Mouse (Mus musculus): ENCODE measurements around the gene Sympk. TPM values are rescaled to one million over a fixed set of nuclear protein-coding genes. Genes with fewer than 3 reads are reported as not detected.

Sympk gene
- polyA plus RNA-seq, 1 experiment: not detected

- no peak for TF ChIP-seq POLR2A (IDR thresholded peaks at IDR 0.05; ENCODE audit: insufficient read depth, low read depth, low read length)
- TF ChIP-seq CTCF (IDR thresholded peaks at IDR 0.05; ENCODE audit: insufficient read depth, low read depth, low read length): no peak
- H3K4me3 ChIP-seq (ENCODE audit: insufficient read depth, low read depth, low read length): no peak overlapping the region
- no peak overlapping the region for H3K27ac ChIP-seq (ENCODE audit: insufficient read depth, low read depth, low read length)
- H3K4me1 ChIP-seq (ENCODE audit: control insufficient read depth, insufficient read depth, low read length): peaks cover 8% of the 10 kb centered on the region
- WGBS: 89% methylated on average over 4 of the region's 4 CpGs
These were observed 8.1 kb upstream of the Sympk start for GRCm38 (mm10) chr7:19016042-19016441.

GRCm38 (mm10) chr7:19017909-19018308, 6.3 kb upstream of the Sympk start:
- H3K4me1 ChIP-seq (ENCODE audit: control insufficient read depth, insufficient read depth, low read length): no peaks in the 10 kb centered on the region
- H3K4me3 ChIP-seq (ENCODE audit: insufficient read depth, low read depth, low read length): no peak overlapping the region
- no peak for TF ChIP-seq CTCF (IDR thresholded peaks at IDR 0.05; ENCODE audit: insufficient read depth, low read depth, low read length)
- TF ChIP-seq POLR2A (IDR thresholded peaks at IDR 0.05; ENCODE audit: insufficient read depth, low read depth, low read length): no peak
- WGBS: 94% methylated on average over 7 of the region's 7 CpGs
- no peak overlapping the region for H3K27ac ChIP-seq (ENCODE audit: insufficient read depth, low read depth, low read length)

GRCm38 (mm10) chr7:19021048-19021447, 3.1 kb upstream of the Sympk start:
- peaks cover 2% of the 10 kb centered on the region; the same call in 1 of the 2 replicates for H3K4me1 ChIP-seq (ENCODE audit: control insufficient read depth, insufficient read depth, low read length)
- no peak overlapping the region for H3K27ac ChIP-seq (ENCODE audit: insufficient read depth, low read depth, low read length)
- TF ChIP-seq CTCF (IDR thresholded peaks at IDR 0.05; ENCODE audit: insufficient read depth, low read depth, low read length) (no peak), POLR2A (IDR thresholded peaks at IDR 0.05; ENCODE audit: insufficient read depth, low read depth, low read length) (no peak)
- H3K4me3 ChIP-seq (ENCODE audit: insufficient read depth, low read depth, low read length): no peak overlapping the region
- WGBS: 18% methylated on average over 8 of the region's 8 CpGs

- H3K27ac ChIP-seq (ENCODE audit: insufficient read depth, low read depth, low read length): no peak overlapping the region
- 60% methylated on average over 18 of the region's 18 CpGs for WGBS
- H3K4me1 ChIP-seq (ENCODE audit: control insufficient read depth, insufficient read depth, low read length): peaks cover 4% of the 10 kb centered on the region; the same call in 1 of the 2 replicates
- TF ChIP-seq POLR2A (IDR thresholded peaks at IDR 0.05; ENCODE audit: insufficient read depth, low read depth, low read length) (no peak), CTCF (IDR thresholded peaks at IDR 0.05; ENCODE audit: insufficient read depth, low read depth, low read length) (no peak)
- no peak overlapping the region for H3K4me3 ChIP-seq (ENCODE audit: insufficient read depth, low read depth, low read length)
These were observed 1.8 kb upstream of the Sympk start for GRCm38 (mm10) chr7:19022189-19022958.

GRCm38 (mm10) chr7:19023357-19023814, 791 bp upstream of the Sympk start, which contains the start of gene Foxa3:
Foxa3 (minus strand) TSS chr7:19023538.
- Histone ChIP-seq H3K4me1 (ENCODE audit: control insufficient read depth, insufficient read depth, low read length) (peaks cover 4% of the 10 kb centered on the region; the same call in 1 of the 2 replicates), H3K4me3 (ENCODE audit: insufficient read depth, low read depth, low read length) (peak within 1 kb of the TSS; percentile 85), H3K27ac (ENCODE audit: insufficient read depth, low read depth, low read length) (no peak within 1 kb of the TSS)
- no peak for TF ChIP-seq CTCF (IDR thresholded peaks at IDR 0.05; ENCODE audit: insufficient read depth, low read depth, low read length)
- no peak for TF ChIP-seq POLR2A (IDR thresholded peaks at IDR 0.05; ENCODE audit: insufficient read depth, low read depth, low read length)
- WGBS: 4% methylated on average over 30 of the region's 30 CpGs

GRCm38 (mm10) chr7:19024581-19025255, 541 bp downstream of the Sympk start:
- H3K27ac ChIP-seq (ENCODE audit: insufficient read depth, low read depth, low read length): no peak overlapping the region
- under 1% methylated on average over 28 of the region's 36 CpGs for WGBS
- peaks cover 4% of the 10 kb centered on the region; the same call in 1 of the 2 replicates for H3K4me1 ChIP-seq (ENCODE audit: control insufficient read depth, insufficient read depth, low read length)

GRCm38 (mm10) chr7:19028067-19028466, 3.9 kb downstream of the Sympk start:
- H3K4me3 ChIP-seq (ENCODE audit: insufficient read depth, low read depth, low read length): no peak overlapping the region
- no peak overlapping the region for H3K27ac ChIP-seq (ENCODE audit: insufficient read depth, low read depth, low read length)
- TF ChIP-seq POLR2A (IDR thresholded peaks at IDR 0.05; ENCODE audit: insufficient read depth, low read depth, low read length) (no peak), CTCF (IDR thresholded peaks at IDR 0.05; ENCODE audit: insufficient read depth, low read depth, low read length) (no peak)
- peaks cover 4% of the 10 kb centered on the region; the same call in 1 of the 2 replicates for H3K4me1 ChIP-seq (ENCODE audit: control insufficient read depth, insufficient read depth, low read length)

More at GRCm38 (mm10) chr7:19024581-19025255, 541 bp downstream of the Sympk start:
- TF ChIP-seq POLR2A (IDR thresholded peaks at IDR 0.05; ENCODE audit: insufficient read depth, low read depth, low read length) (no peak), CTCF (IDR thresholded peaks at IDR 0.05; ENCODE audit: insufficient read depth, low read depth, low read length) (no peak)
- H3K4me3 ChIP-seq (ENCODE audit: insufficient read depth, low read depth, low read length): peak overlapping the region; percentile 85

- Histone ChIP-seq H3K4me3 (ENCODE audit: insufficient read depth, low read depth, low read length) (no peak overlapping the region), H3K4me1 (ENCODE audit: control insufficient read depth, insufficient read depth, low read length) (peaks cover 4% of the 10 kb centered on the region; the same call in 1 of the 2 replicates), H3K27ac (ENCODE audit: insufficient read depth, low read depth, low read length) (no peak overlapping the region)
- TF ChIP-seq CTCF (IDR thresholded peaks at IDR 0.05; ENCODE audit: insufficient read depth, low read depth, low read length): no peak; the same call in 1 of the 2 replicates
- TF ChIP-seq POLR2A (IDR thresholded peaks at IDR 0.05; ENCODE audit: insufficient read depth, low read depth, low read length): no peak
- 50% methylated on average over 6 of the region's 6 CpGs for WGBS
These were observed 5.0 kb downstream of the Sympk start for GRCm38 (mm10) chr7:19029084-19029653.

Measured in olfactory bulb, adult 2 months (tissue).